8 mouse cellular contexts compared by ENCODE assay signal in the genomic region with DNA sequence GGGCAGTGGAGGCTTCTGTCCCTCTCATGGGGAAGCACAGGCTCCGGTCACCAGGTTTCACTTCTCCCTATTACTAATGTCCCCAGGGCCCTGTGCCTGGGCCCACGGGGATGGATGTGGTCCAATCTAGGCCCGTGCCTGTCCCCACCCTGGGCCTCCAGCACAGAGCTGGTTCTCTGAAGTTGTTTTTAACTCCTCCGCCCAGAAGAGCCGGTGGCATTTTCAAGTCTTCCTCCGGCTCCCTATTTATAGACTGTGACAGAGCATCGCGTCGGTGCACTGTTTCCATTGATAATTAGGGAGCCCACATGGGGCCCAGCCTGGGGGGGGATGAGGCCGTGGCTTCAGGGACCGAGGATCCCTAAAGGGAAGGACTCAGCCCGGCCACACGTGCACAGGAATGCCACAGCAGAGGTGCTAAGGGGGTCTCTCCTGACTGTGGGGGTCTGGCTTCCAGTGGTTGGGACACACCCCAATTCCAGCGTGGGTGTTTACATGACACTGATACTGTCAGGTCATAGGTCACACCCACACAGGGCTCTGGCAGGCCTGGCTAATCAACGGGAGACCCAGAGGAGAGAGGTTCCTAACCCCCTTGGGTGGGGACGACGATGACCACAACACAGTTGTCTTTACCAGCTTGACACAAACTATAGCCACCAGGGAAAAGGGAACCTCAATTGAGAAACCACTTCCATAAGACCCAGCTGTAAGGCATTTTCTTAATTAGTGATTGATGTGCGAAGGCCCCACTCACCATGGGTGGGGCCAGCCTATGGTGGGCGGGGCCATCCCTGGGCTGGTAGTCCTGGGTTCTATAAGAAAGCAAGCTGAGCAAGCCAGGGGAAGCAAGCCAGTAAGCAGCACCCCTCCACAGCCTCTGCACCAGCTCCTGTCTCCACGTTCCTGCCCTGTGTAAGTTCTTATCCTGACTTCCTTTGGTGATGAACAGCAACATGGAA. TPM values are rescaled to one million over a fixed set of nuclear protein-coding genes. Genes with fewer than 3 reads are reported as not detected.
A peak's percentile ranks its signal among the peaks of the same experiment; 100 is the strongest.
DNase-seq lines count a peak whose midpoint lies in the region; ATAC-seq and TF ChIP-seq lines count a peak whose summit lies in the region.
"Had no signal": no experiment of that assay in that cellular context is flagged by ENCODE, and none has a peak within 500 bp of the region (broad histone marks: within the 10 kb centered on the region; RNA-seq: fewer than 3 reads in every experiment).

No protein-coding gene starts in this region.

- DNase-seq in lung, postnatal 0 days (ENCODE audit: low spot score), result peak; percentile 50
- DNase-seq in lung, adult 2 months, result no peak
- DNase-seq in left cerebral cortex, postnatal 36 days (ENCODE audit: low spot score in 2 of 2), result peak; percentile 60 to 62
- peak; percentile 62 for DNase-seq in right cerebral cortex, postnatal 25 days
- no peak for DNase-seq in testis, postnatal 10 days (ENCODE audit: low spot score)
- DNase-seq in thymus, postnatal 0 days (ENCODE audit: low spot score), result no peak

- peak; percentile 29 for ATAC-seq in lung, postnatal 0 days
- peak; percentile 30; the same call in 1 of the 2 replicates for ATAC-seq in embryonic facial prominence, embryonic 15.5 days (ENCODE audit: insufficient number of reproducible peaks, low FRiP score, low TSS enrichment, low read depth)

- H3K27me3 ChIP-seq in lung, postnatal 0 days (replicated peaks; ENCODE audit: insufficient read depth, low read length), result no peaks in the 10 kb centered on the region
- H3K27me3 ChIP-seq in embryonic facial prominence, embryonic 15.5 days, result no peaks in the 10 kb centered on the region

- H3K4me2 ChIP-seq in lung, postnatal 0 days (replicated peaks; ENCODE audit: low read depth, low read length), result no peak overlapping the region
- H3K4me2 ChIP-seq in embryonic facial prominence, embryonic 15.5 days (replicated peaks), result no peak overlapping the region

- H3K27ac ChIP-seq in lung, postnatal 0 days (ENCODE audit: low read length), result peak overlapping the region; percentile 77
- H3K27ac ChIP-seq in embryonic facial prominence, embryonic 15.5 days (replicated peaks), result peak overlapping the region; percentile 83

- H3K9ac ChIP-seq in lung, postnatal 0 days (replicated peaks; ENCODE audit: low read depth), result no peak overlapping the region; the same call in 1 of the 2 replicates
- H3K9ac ChIP-seq in embryonic facial prominence, embryonic 15.5 days, result no peak overlapping the region

- no peak overlapping the region for H3K4me3 ChIP-seq in lung, postnatal 0 days (ENCODE audit: low read depth, low read length)
- H3K4me3 ChIP-seq in lung, adult 2 months (replicated peaks; ENCODE audit: extremely low read depth, low read depth, low read length), result no peak overlapping the region
- no peak overlapping the region for H3K4me3 ChIP-seq in embryonic facial prominence, embryonic 15.5 days (replicated peaks)

- TF ChIP-seq POLR2A in lung, adult 2 months (IDR thresholded peaks at IDR 0.05; ENCODE audit: borderline replicate concordance, extremely low read depth, low read depth, low read length), result no peak

- TF ChIP-seq CTCF in lung, postnatal 0 days (IDR thresholded peaks at IDR 0.05), result no peak
- no peak for TF ChIP-seq CTCF in lung, adult 2 months (IDR thresholded peaks at IDR 0.05; ENCODE audit: insufficient read depth, low read length)

- no peaks in the 10 kb centered on the region for H3K9me3 ChIP-seq in lung, postnatal 0 days (ENCODE audit: low read length)
- no peaks in the 10 kb centered on the region for H3K9me3 ChIP-seq in embryonic facial prominence, embryonic 15.5 days (replicated peaks)

- TF ChIP-seq EP300 in lung, postnatal 0 days (IDR thresholded peaks at IDR 0.05), result no peak

- no peaks in the 10 kb centered on the region for H3K36me3 ChIP-seq in lung, postnatal 0 days (ENCODE audit: insufficient read depth, low read length)
- no peaks in the 10 kb centered on the region for H3K36me3 ChIP-seq in embryonic facial prominence, embryonic 15.5 days

- peaks cover 6% of the 10 kb centered on the region; the same call in 1 of the 2 replicates for H3K4me1 ChIP-seq in lung, postnatal 0 days (ENCODE audit: insufficient read depth, low read depth, low read length)
- peaks cover 21% of the 10 kb centered on the region for H3K4me1 ChIP-seq in lung, adult 2 months (ENCODE audit: control insufficient read depth, insufficient read depth, low read length)
- peaks cover 60% of the 10 kb centered on the region for H3K4me1 ChIP-seq in embryonic facial prominence, embryonic 15.5 days

- 36% methylated on average over 20 of the region's 20 CpGs for WGBS in lung, postnatal 0 days
- WGBS in lung, adult 2 months, result 27% methylated on average over 20 of the region's 20 CpGs
- 22% methylated on average over 20 of the region's 20 CpGs for WGBS in embryonic facial prominence, embryonic 15.5 days

- intact Hi-C loops in left cerebral cortex, postnatal 36 days (cut with DNase I), result no loop called here

RNA-seq across cellular contexts. Expression of a gene that starts 33.2 kb away (rescaled TPM):
- polyA plus RNA-seq in lung, postnatal 0 days (2015; fragmentation: Nextera tagmentation; extraction: Ambion mirVana), result 0.57 and 1.5 TPM in 2 replicates
- 5.2 and 5.7 TPM in 2 replicates for polyA plus RNA-seq in lung, adult 2 months (2012; rRNA removed)
- polyA plus RNA-seq in embryonic facial prominence, embryonic 15.5 days (2015; fragmentation: Nextera tagmentation; extraction: Ambion mirVana), result 5.0 and 5.4 TPM in 2 replicates
- total RNA-seq in left cerebral cortex, postnatal 36 days (2021), result 1 to 10 TPM; 1.1 to 2.4 TPM
- polyA plus RNA-seq in thymus, postnatal 0 days (2015; fragmentation: Nextera tagmentation; extraction: Ambion mirVana), result 1.0 and 1.2 TPM in 2 replicates
- polyA plus RNA-seq: neural tube, embryonic 11.5 days had no signal

RNA-seq across cellular contexts. Expression of a gene that starts 44.6 kb away (rescaled TPM):
- polyA plus RNA-seq in lung, postnatal 0 days (2015; fragmentation: Nextera tagmentation; extraction: Ambion mirVana), result not detected in 2 replicates
- polyA plus RNA-seq in lung, adult 2 months (2012; rRNA removed), result not detected in 2 replicates
- polyA plus RNA-seq in embryonic facial prominence, embryonic 15.5 days (2015; fragmentation: Nextera tagmentation; extraction: Ambion mirVana), result not detected in 2 replicates
- total RNA-seq in left cerebral cortex, postnatal 36 days (2021), result not detected
- 0.26 and 0.80 TPM in 2 replicates for polyA plus RNA-seq in thymus, postnatal 0 days (2015; fragmentation: Nextera tagmentation; extraction: Ambion mirVana)
- polyA plus RNA-seq: neural tube, embryonic 11.5 days had no signal

Comparison
In these comparisons a context has a peak if more than half of its experiments do, and no peak if none do; other contexts are left out.
1. DNase-seq: peak in lung, postnatal 0 days (single experiment), left cerebral cortex, postnatal 36 days (2 of 2) and right cerebral cortex, postnatal 25 days (single experiment); none in lung, adult 2 months (single experiment), testis, postnatal 10 days (single experiment) and thymus, postnatal 0 days (single experiment).